Mouse (Mus musculus) retina, adult 2 months (tissue): ENCODE results near the gene Hdac7.
A peak's percentile ranks its signal among the peaks of the same experiment; 100 is the strongest.

Experiments used
- DNase-seq: peaks from one replicate; pipeline ENCODE4 v3.0.0-alpha.2; 2012; ENCODE audit warnings: low read depth, low spot score

Hdac7 gene

GRCm38 (mm10) chr15:97854551-97854950 is 10.2 kb upstream of the Hdac7 start:
- no peak for DNase-seq

GRCm38 (mm10) chr15:97854059-97854458 is 9.8 kb upstream of the Hdac7 start:
- no peak for DNase-seq

GRCm38 (mm10) chr15:97852291-97852690 is 8.0 kb upstream of the Hdac7 start:
- DNase-seq = no peak

- DNase-seq = no peak
These were observed 6.7 kb upstream of the Hdac7 start for GRCm38 (mm10) chr15:97851011-97851410.

GRCm38 (mm10) chr15:97850441-97850840 is 6.1 kb upstream of the Hdac7 start:
- DNase-seq = no peak

GRCm38 (mm10) chr15:97849116-97849911 is 5.0 kb upstream of the Hdac7 start:
- DNase-seq = peak; percentile 62

GRCm38 (mm10) chr15:97847866-97848265 is 3.6 kb upstream of the Hdac7 start:
- DNase-seq = no peak

GRCm38 (mm10) chr15:97847285-97847684 is 3.0 kb upstream of the Hdac7 start:
- no peak for DNase-seq

GRCm38 (mm10) chr15:97846121-97846882 is 2.0 kb upstream of the Hdac7 start:
- DNase-seq = no peak

- no peak for DNase-seq
These were observed 1.1 kb downstream of the Hdac7 start for GRCm38 (mm10) chr15:97843247-97843651.

GRCm38 (mm10) chr15:97842058-97842457 is 2.2 kb downstream of the Hdac7 start:
- no peak for DNase-seq

GRCm38 (mm10) chr15:97841383-97841782 is 2.9 kb downstream of the Hdac7 start:
- no peak for DNase-seq

GRCm38 (mm10) chr15:97840781-97841180 is 3.5 kb downstream of the Hdac7 start:
- DNase-seq = no peak

- no peak for DNase-seq
These were observed 4.3 kb downstream of the Hdac7 start for GRCm38 (mm10) chr15:97839991-97840455.

- no peak for DNase-seq
These were observed 4.8 kb downstream of the Hdac7 start for GRCm38 (mm10) chr15:97839473-97839872.

GRCm38 (mm10) chr15:97839012-97839411 is 5.3 kb downstream of the Hdac7 start:
- DNase-seq = no peak

GRCm38 (mm10) chr15:97838395-97838794 is 5.9 kb downstream of the Hdac7 start:
- no peak for DNase-seq

GRCm38 (mm10) chr15:97837491-97838061 is 6.7 kb downstream of the Hdac7 start:
- no peak for DNase-seq

GRCm38 (mm10) chr15:97836894-97837247 is 7.4 kb downstream of the Hdac7 start:
- DNase-seq = no peak

GRCm38 (mm10) chr15:97836153-97836893 is 8.0 kb downstream of the Hdac7 start:
- DNase-seq = no peak

- DNase-seq = no peak
These were observed 11.4 kb downstream of the Hdac7 start for GRCm38 (mm10) chr15:97832764-97833479.
